Mouse (Mus musculus) layer of hippocampus, adult 2 months (tissue): Measurements from ENCODE around the gene Ppp1r1b. TPM values are rescaled to one million over a fixed set of nuclear protein-coding genes. Genes with fewer than 3 reads are reported as not detected.

Experiments used
- DNase-seq, 2 experiments: peaks; one replicate each; pipeline ENCODE4 v3.0.0; 2022; ENCODE audit warnings: low spot score in 2 of 2
- H3K27ac ChIP-seq: fragments of 200-600 bp; 2 replicates; pipeline ENCODE4 v1.8.1; 2022
- H3K4me3 ChIP-seq: fragments of 200-600 bp; 2 replicates; pipeline ENCODE4 v1.8.1; 2022; ENCODE audit warnings: mild to moderate bottlenecking
- CTCF ChIP-seq: fragments of 200-600 bp; conservative IDR thresholded peaks from 2 replicates; pipeline ENCODE4 v1.8.1; 2022; ENCODE audit warnings: antibody characterized with exemption, mild to moderate bottlenecking, moderate library complexity
- long read RNA-seq, 2 experiments: library from polyadenylated mRNA; stranded (forward); transcript quantifications; one replicate each; pipeline ENCODE4 v2.0.0; 2021; ENCODE audit warnings: borderline mapping rate in 2 of 2
- total RNA-seq, 2 experiments: library from RNA; stranded (reverse); gene quantifications; 2 replicates each; pipeline ENCODE4 v1.2.3; 2021

Ppp1r1b gene
- 10 to 100 TPM; 55.9 to 56.2 TPM for total RNA-seq
- long read RNA-seq, experiment 1, transcript Ppp1r1b-201 (7 exons, 2,001 nt), result major isoform, 42 of 49 reads
- long read RNA-seq, experiment 1, partial matches to known transcripts, result 2 of 49 reads
- long read RNA-seq, experiment 1, other reads (novel, unspliced or antisense), result 2 of 49 reads
- long read RNA-seq, experiment 2, transcript Ppp1r1b-201 (7 exons, 2,001 nt), result major isoform, 66 of 72 reads
- long read RNA-seq, experiment 2, partial matches to known transcripts, result 1 of 72 reads
- long read RNA-seq, experiment 2, other reads (novel, unspliced or antisense), result 4 of 72 reads

GRCm38 (mm10) chr11:98348083-98348961 is at the start of gene Ppp1r1b:
Ppp1r1b (plus strand) TSS chr11:98348404.
- peak; percentile 10; the same call in 1 of the 2 replicates for TF ChIP-seq CTCF
- DNase-seq, result peak; percentile 77 to 80
- Histone ChIP-seq H3K4me3 (peak within 1 kb of the TSS; percentile 79), H3K27ac (peak within 1 kb of the TSS; percentile 88)

- no peak for TF ChIP-seq CTCF
- Histone ChIP-seq H3K4me3 (no peak overlapping the region), H3K27ac (peak overlapping the region; percentile 99)
- DNase-seq, result no peak
These were observed 49.6 kb upstream of the Ppp1r1b start for GRCm38 (mm10) chr11:98298484-98299205.

- peak overlapping the region; percentile 10; the same call in 1 of the 2 replicates for H3K4me3 ChIP-seq
- TF ChIP-seq CTCF, result no peak
- peak overlapping the region; percentile 89 for H3K27ac ChIP-seq
- DNase-seq, result peak; percentile 87 to 89
These were observed 34.3 kb upstream of the Ppp1r1b start for GRCm38 (mm10) chr11:98313790-98314323.

- no peak overlapping the region for H3K4me3 ChIP-seq
- DNase-seq, result no peak
- H3K27ac ChIP-seq, result peak overlapping the region; percentile 83
- no peak for TF ChIP-seq CTCF
These were observed 30.7 kb upstream of the Ppp1r1b start for GRCm38 (mm10) chr11:98317479-98317878.

- no peak for TF ChIP-seq CTCF
- H3K4me3 ChIP-seq, result peak overlapping the region; percentile 30; the same call in 1 of the 2 replicates
- peak overlapping the region; percentile 97 for H3K27ac ChIP-seq
- DNase-seq, result no peak
These were observed 29.6 kb upstream of the Ppp1r1b start for GRCm38 (mm10) chr11:98318421-98319116.

- H3K27ac ChIP-seq, result peak overlapping the region; percentile 97
- peak in 1 of 2 experiments; percentile 69 for DNase-seq
- H3K4me3 ChIP-seq, result peak overlapping the region; percentile 30; the same call in 1 of the 2 replicates
- no peak for TF ChIP-seq CTCF
These were observed 29.1 kb upstream of the Ppp1r1b start for GRCm38 (mm10) chr11:98319120-98319519.

- Histone ChIP-seq H3K4me3 (peak overlapping the region; percentile 7; the same call in 1 of the 2 replicates), H3K27ac (peak overlapping the region; percentile 97)
- no peak for DNase-seq
- no peak for TF ChIP-seq CTCF
These were observed 28.7 kb upstream of the Ppp1r1b start for GRCm38 (mm10) chr11:98319544-98319943.

- H3K27ac ChIP-seq, result peak overlapping the region; percentile 97
- TF ChIP-seq CTCF, result no peak
- no peak for DNase-seq
- peak overlapping the region; percentile 15; the same call in 1 of the 2 replicates for H3K4me3 ChIP-seq
These were observed 28.3 kb upstream of the Ppp1r1b start for GRCm38 (mm10) chr11:98319944-98320343.

- peak overlapping the region; percentile 51 for H3K4me3 ChIP-seq
- peak overlapping the region; percentile 97 for H3K27ac ChIP-seq
- no peak for TF ChIP-seq CTCF
- no peak for DNase-seq
These were observed 27.8 kb upstream of the Ppp1r1b start for GRCm38 (mm10) chr11:98320381-98320780.

- Histone ChIP-seq H3K4me3 (peak overlapping the region; percentile 51), H3K27ac (peak overlapping the region; percentile 97)
- no peak for DNase-seq
- no peak for TF ChIP-seq CTCF
These were observed 27.2 kb upstream of the Ppp1r1b start for GRCm38 (mm10) chr11:98320806-98321676.

- peak overlapping the region; percentile 97 for H3K27ac ChIP-seq
- no peak overlapping the region; the same call in 1 of the 2 replicates for H3K4me3 ChIP-seq
- no peak for TF ChIP-seq CTCF
- no peak for DNase-seq
These were observed 26.6 kb upstream of the Ppp1r1b start for GRCm38 (mm10) chr11:98321677-98322003.
